Mouse (Mus musculus) heart, postnatal 0 days (tissue): ENCODE measurements around the gene Spryd7. TPM values are rescaled to one million over a fixed set of nuclear protein-coding genes. Genes with fewer than 3 reads are reported as not detected.

Source experiments
- ATAC-seq: fragments of 200-750 bp; cut with Nextera tagmentation; 2 replicates; pipeline ENCODE4 v1.8.0; 2017; ENCODE audit warnings: low read depth, moderate number of reproducible peaks, moderate library complexity; ENCODE audit not compliant: insufficient read depth
- DNase-seq: peaks from one replicate; pipeline ENCODE4 v3.0.0-alpha.2; 2016; ENCODE audit warnings: low spot score
- H3K27ac ChIP-seq: fragments of 300-500 bp; sonication (generic); 2 replicates; pipeline ENCODE4 v1.5.1; 2014; ENCODE audit warnings: low read depth, mild to moderate bottlenecking
- H3K27me3 ChIP-seq: fragments of 300-500 bp; sonication (generic); 2 replicates; pipeline ENCODE4 v1.6.1; 2014; ENCODE audit warnings: low read length, mixed read lengths; ENCODE audit not compliant: control insufficient read depth, insufficient read depth
- H3K36me3 ChIP-seq: fragments of 300-500 bp; sonication (generic); replicated peaks from 2 replicates; pipeline ENCODE4 v1.6.1; 2014; ENCODE audit warnings: low read length, mixed read lengths; ENCODE audit not compliant: control insufficient read depth, insufficient read depth
- H3K4me1 ChIP-seq: fragments of 300-500 bp; sonication (generic); 2 replicates; pipeline ENCODE4 v1.6.1; 2014; ENCODE audit warnings: antibody characterized with exemption; ENCODE audit not compliant: control insufficient read depth, insufficient read depth
- H3K4me2 ChIP-seq: fragments of 300-500 bp; sonication (generic); 2 replicates; pipeline ENCODE4 v1.6.1; 2014; ENCODE audit warnings: low read depth, mild to moderate bottlenecking, low read length, moderate library complexity
- H3K4me3 ChIP-seq: fragments of 300-500 bp; sonication (generic); 2 replicates; pipeline ENCODE4 v1.5.1; 2014; ENCODE audit warnings: low read depth, low read length
- H3K9ac ChIP-seq: fragments of 300-500 bp; sonication (generic); replicated peaks from 2 replicates; pipeline ENCODE4 v1.6.1; 2014; ENCODE audit warnings: low read depth, low read length, mixed read lengths
- H3K9me3 ChIP-seq: fragments of 300-500 bp; sonication (generic); replicated peaks from 2 replicates; pipeline ENCODE4 v1.6.1; 2016; ENCODE audit warnings: low read length; ENCODE audit not compliant: control insufficient read depth
- CTCF ChIP-seq: IDR thresholded peaks from 2 replicates; pipeline ENCODE4 v1.5.1; 2016; ENCODE audit warnings: antibody characterized with exemption, control low read depth, low read depth
- EP300 ChIP-seq: IDR thresholded peaks from 2 replicates; pipeline ENCODE4 v1.6.1; 2016; ENCODE audit warnings: antibody characterized with exemption, low read depth
- WGBS: fragments of 180-500 bp; shearing (Covaris S2); extraction: QIAGEN DNeasy Blood & Tissue Kit; methylation state at CpG from one replicate; pipeline ENCODE4 v1.1.7; 2014; 5-methylcytosine and 5-hydroxymethylcytosine counted together
- polyA plus RNA-seq: library from polyadenylated mRNA; unstranded; fragments of >200 nt; fragmentation: Nextera tagmentation; extraction: Ambion mirVana; gene quantifications from 2 replicates; pipeline ENCODE4 v1.2.1, GENCODE M21; 2015
- total RNA-seq: library from RNA; depleted of rRNA; stranded (reverse); fragments of >200 nt; gene quantifications from 2 replicates; pipeline ENCODE4 v1.2.3, GENCODE M21; 2014; ENCODE audit warnings: low replicate concordance

Spryd7 gene
- total and polyA plus RNA-seq, 2 experiments from 2014 or later, result 28.0 to 41.9 TPM

- Histone ChIP-seq H3K27ac (peak overlapping the region; percentile 73), H3K36me3 (peaks cover 8% of the 10 kb centered on the region), H3K9me3 (no peaks in the 10 kb centered on the region), H3K9ac (no peak overlapping the region), H3K4me1 (0 out of 2 replicates have a peak, but pooled peaks cover 3% of the 10 kb centered on the region), H3K4me2 (no peak overlapping the region), H3K27me3 (no peaks in the 10 kb centered on the region), H3K4me3 (no peak overlapping the region)
- ATAC-seq, result peak; percentile 93
- peak; percentile 65 for DNase-seq
- TF ChIP-seq CTCF, result no peak
- TF ChIP-seq EP300, result peak; percentile 46; the same call in 1 of the 2 replicates
Observed at GRCm38 (mm10) chr14:61530966-61531365, 25.7 kb downstream of the Spryd7 start.

DNA sequence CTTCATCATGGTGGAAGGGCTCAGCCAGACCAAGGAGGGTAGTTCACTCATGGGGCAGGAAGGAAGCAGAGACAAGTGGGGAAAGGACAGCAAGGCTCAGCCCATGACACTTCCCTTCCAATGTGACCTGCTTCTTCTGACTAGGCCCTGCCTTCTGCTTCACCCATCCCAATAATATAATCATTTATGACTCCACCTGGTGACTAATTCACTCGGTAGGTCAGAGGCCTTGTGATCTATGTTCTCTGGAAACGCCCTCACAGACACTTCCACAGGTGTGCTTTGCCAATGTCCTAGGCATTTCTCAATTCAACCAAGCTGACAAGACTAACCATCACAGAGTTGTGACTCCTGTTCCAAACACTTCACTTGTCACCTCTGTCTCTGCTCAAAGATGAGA lies 26.3 kb downstream of the Spryd7 start:
- DNase-seq, result no peak
- H3K36me3 ChIP-seq, result peaks cover 2% of the 10 kb centered on the region
- H3K4me2 ChIP-seq, result no peak overlapping the region
- ATAC-seq, result no peak
- TF ChIP-seq CTCF, result no peak
- TF ChIP-seq EP300, result no peak
- H3K9ac ChIP-seq, result no peak overlapping the region
- 0 out of 2 replicates have a peak, but pooled peaks cover 3% of the 10 kb centered on the region for H3K4me1 ChIP-seq
- WGBS, result 89% methylated on average over 2 of the region's 2 CpGs
- no peak overlapping the region for H3K4me3 ChIP-seq
- no peaks in the 10 kb centered on the region for H3K9me3 ChIP-seq
- peak overlapping the region; percentile 73; the same call in 1 of the 2 replicates for H3K27ac ChIP-seq
- H3K27me3 ChIP-seq, result no peaks in the 10 kb centered on the region

DNA sequence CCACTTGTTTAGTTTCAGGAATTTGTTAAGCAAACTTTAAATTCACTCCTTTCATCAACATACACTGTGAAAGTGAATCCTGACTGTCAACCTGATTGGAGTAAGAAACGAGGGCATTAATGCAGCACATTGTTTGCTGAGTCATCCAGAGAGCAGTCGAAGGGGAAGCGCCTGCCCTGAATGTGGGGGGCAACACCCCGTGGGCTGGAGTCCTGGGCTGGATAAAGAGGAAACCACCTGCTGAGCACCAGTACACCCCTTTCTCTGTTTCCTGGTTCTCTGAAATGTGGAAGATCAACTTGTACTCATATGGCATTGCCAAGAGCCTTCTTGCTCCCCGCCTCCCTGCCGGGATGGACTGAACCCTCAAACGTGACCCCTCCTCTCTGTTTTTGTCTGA lies 27.2 kb downstream of the Spryd7 start:
- 84% methylated on average over 7 of the region's 7 CpGs for WGBS
- no peak overlapping the region for H3K4me3 ChIP-seq
- H3K9ac ChIP-seq, result no peak overlapping the region
- H3K9me3 ChIP-seq, result no peaks in the 10 kb centered on the region
- H3K27me3 ChIP-seq, result no peaks in the 10 kb centered on the region
- no peaks in the 10 kb centered on the region for H3K36me3 ChIP-seq
- H3K4me2 ChIP-seq, result no peak overlapping the region
- no peak overlapping the region for H3K27ac ChIP-seq
- TF ChIP-seq EP300 (no peak), CTCF (no peak)
- ATAC-seq (no peak), DNase-seq (no peak)
- 0 out of 2 replicates have a peak, but pooled peaks cover 3% of the 10 kb centered on the region for H3K4me1 ChIP-seq

DNA sequence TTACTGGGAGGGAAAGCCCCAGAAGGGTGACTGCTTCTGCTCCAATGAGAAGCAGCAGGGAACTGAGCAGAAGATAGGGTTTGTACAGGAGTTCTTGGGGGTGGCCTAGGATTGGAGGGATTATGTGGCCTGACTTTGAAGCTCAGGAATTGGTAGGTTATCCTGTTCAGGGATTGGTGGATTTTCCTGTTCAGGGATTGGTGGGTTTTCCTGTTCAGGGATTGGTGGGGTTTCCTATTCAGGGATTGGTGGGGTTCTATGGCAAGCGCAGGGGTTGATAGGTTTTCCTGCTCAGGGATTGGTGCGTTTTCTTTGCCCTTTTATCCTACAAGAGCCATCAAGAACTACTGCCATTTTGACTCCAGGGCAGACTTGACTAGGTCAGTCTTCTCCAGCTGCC lies 30.7 kb downstream of the Spryd7 start:
- no peak overlapping the region for H3K4me2 ChIP-seq
- H3K27ac ChIP-seq, result no peak overlapping the region
- H3K36me3 ChIP-seq, result no peaks in the 10 kb centered on the region
- DNase-seq (no peak), ATAC-seq (no peak)
- H3K9ac ChIP-seq, result no peak overlapping the region
- no peaks in the 10 kb centered on the region for H3K27me3 ChIP-seq
- H3K4me3 ChIP-seq, result no peak overlapping the region
- TF ChIP-seq EP300 (no peak), CTCF (no peak)
- WGBS, result 83% methylated on average over 2 of the region's 2 CpGs
- H3K9me3 ChIP-seq, result no peaks in the 10 kb centered on the region
- no peaks in the 10 kb centered on the region for H3K4me1 ChIP-seq

DNA sequence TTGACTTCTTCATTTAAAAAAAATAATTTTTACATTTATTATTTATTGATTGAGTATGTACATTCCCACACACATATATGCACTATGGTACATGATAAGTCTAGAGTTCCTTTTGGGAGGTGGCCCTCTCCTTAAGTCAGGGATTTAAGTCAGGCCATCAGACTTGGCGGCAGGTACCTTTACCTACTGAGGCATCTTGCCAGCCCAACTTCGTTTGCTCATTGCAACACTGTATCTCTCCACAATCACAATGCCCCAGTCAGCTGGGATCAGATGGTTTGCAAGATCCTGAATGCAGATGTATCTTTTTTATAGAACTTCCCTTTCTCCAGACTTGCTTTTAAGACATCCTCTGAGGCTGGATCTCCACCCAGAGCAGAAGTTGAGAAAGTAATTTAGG lies 32.9 kb downstream of the Spryd7 start:
- WGBS, result 75% methylated on average over 2 of the region's 2 CpGs
- Histone ChIP-seq H3K9me3 (no peaks in the 10 kb centered on the region), H3K4me3 (no peak overlapping the region), H3K4me1 (no peaks in the 10 kb centered on the region), H3K27me3 (no peaks in the 10 kb centered on the region), H3K4me2 (no peak overlapping the region), H3K27ac (no peak overlapping the region), H3K36me3 (no peaks in the 10 kb centered on the region), H3K9ac (no peak overlapping the region)
- TF ChIP-seq EP300, result no peak
- no peak for TF ChIP-seq CTCF
- DNase-seq (no peak), ATAC-seq (no peak)
